Mouse (Mus musculus) MEL (cell line): ENCODE measurements at regions not wholly inside any gene's neighbourhood (a gene's known extent, or its start where the extent isn't known, plus 50 kb on each side); places are given as distances from the start of the nearest gene placed in this dataset.

Experiments
- BHLHE40 ChIP-seq: IDR thresholded peaks from 2 replicates; pipeline ENCODE4 v1.6.1; 2012; ENCODE audit warnings: low read depth, mild to moderate bottlenecking, inconsistent platforms, low read length, improper control_type of control experiment, borderline replicate concordance
- CTCF ChIP-seq, 3 experiments: IDR thresholded peaks in 2 of 3; conservative IDR thresholded peaks in 1 of 3; 2 replicates each; pipeline ENCODE4 v1.5.1; 2011 to 2012; ENCODE audit warnings: low read length in 3 of 3, low read depth in 2 of 3, mild to moderate bottlenecking in 2 of 3, improper control_type of control experiment in 1 of 3, inconsistent platforms in 1 of 3, mixed read lengths in 1 of 3, moderate library complexity in 1 of 3; ENCODE audit not compliant: control insufficient read depth in 1 of 3, insufficient read depth in 1 of 3, poor library complexity in 1 of 3, severe bottlenecking in 1 of 3
- EP300 ChIP-seq, 2 experiments: IDR thresholded peaks; 2 replicates each; pipeline ENCODE4 v1.6.1; 2011; ENCODE audit warnings: improper control_type of control experiment in 2 of 2, low read length in 2 of 2, low read depth in 1 of 2, mild to moderate bottlenecking in 1 of 2
- ETS1 ChIP-seq: IDR thresholded peaks from 2 replicates; pipeline ENCODE4 v1.6.1; 2012; ENCODE audit warnings: low read depth, mild to moderate bottlenecking, inconsistent platforms, low read length, improper control_type of control experiment, moderate library complexity
- MXI1 ChIP-seq: IDR thresholded peaks from 2 replicates; pipeline ENCODE4 v1.6.1; 2011; ENCODE audit warnings: mild to moderate bottlenecking, low read depth, low read length, improper control_type of control experiment
- POLR2A ChIP-seq, 2 experiments: IDR thresholded peaks; 2 replicates each; pipeline ENCODE4 v1.6.1; 2011 to 2012; ENCODE audit warnings: low read length in 2 of 2, mild to moderate bottlenecking in 2 of 2, control low read depth in 1 of 2, improper control_type of control experiment in 1 of 2, low read depth in 1 of 2, moderate library complexity in 1 of 2; ENCODE audit not compliant: control insufficient read depth in 1 of 2, insufficient read depth in 1 of 2, poor library complexity in 1 of 2
- POLR2AphosphoS2 ChIP-seq: IDR thresholded peaks from 2 replicates; pipeline ENCODE4 v1.6.1; 2011; ENCODE audit warnings: low read length, improper control_type of control experiment
- RCOR1 ChIP-seq: IDR thresholded peaks from 2 replicates; pipeline ENCODE4 v1.6.1; 2012; ENCODE audit warnings: low read depth, mild to moderate bottlenecking, inconsistent platforms, low read length, improper control_type of control experiment
- SMC3 ChIP-seq: IDR thresholded peaks from 2 replicates; pipeline ENCODE4 v1.6.1; 2011; ENCODE audit warnings: low read depth, low read length, improper control_type of control experiment
- USF2 ChIP-seq, 2 experiments: IDR thresholded peaks; 2 replicates each; pipeline ENCODE4 v1.6.1; 2011 to 2012; ENCODE audit warnings: improper control_type of control experiment in 2 of 2, low read length in 2 of 2, borderline replicate concordance in 1 of 2, inconsistent platforms in 1 of 2, low read depth in 1 of 2, mild to moderate bottlenecking in 1 of 2; ENCODE audit not compliant: insufficient read depth in 1 of 2

- TF ChIP-seq ETS1 = no peak
- TF ChIP-seq RCOR1 = no peak
- TF ChIP-seq MXI1 = no peak
- no peak for TF ChIP-seq POLR2AphosphoS2
- no peak for TF ChIP-seq BHLHE40
- TF ChIP-seq CTCF (IDR thresholded peaks at IDR 0.05 in 2 of 3, conservative IDR thresholded peaks at IDR 0.05 in 1 of 3; ENCODE audit: control insufficient read depth in 1 of 3, insufficient read depth in 1 of 3, low read depth in 2 of 3, low read length in 3 of 3, poor library complexity in 1 of 3, severe bottlenecking in 1 of 3) = no peak
- TF ChIP-seq POLR2A (IDR thresholded peaks at IDR 0.05; ENCODE audit: control insufficient read depth in 1 of 2, insufficient read depth in 1 of 2, low read depth in 1 of 2, low read length in 2 of 2, poor library complexity in 1 of 2) = no peak
- no peak for TF ChIP-seq USF2 (IDR thresholded peaks at IDR 0.05; ENCODE audit: borderline replicate concordance in 1 of 2, insufficient read depth in 1 of 2, low read depth in 1 of 2, low read length in 2 of 2)
- TF ChIP-seq EP300 (IDR thresholded peaks at IDR 0.05; ENCODE audit: low read depth in 1 of 2, low read length in 2 of 2) = no peak
- TF ChIP-seq SMC3 = no peak
Observed at GRCm38 (mm10) chr3:149518928-149519574, 528.7 kb upstream of the Adgrl2 start.
